Mouse (Mus musculus): ENCODE data around the gene App.

The App gene

GRCm38 (mm10) chr16:84966983-84967382 lies 206.6 kb downstream of the App start:
- peak in 1 of 2 experiments; percentile 40 for DNase-seq

GRCm38 (mm10) chr16:84966096-84966495 lies 207.5 kb downstream of the App start:
- no peak for DNase-seq

- no peak for DNase-seq
Measured at GRCm38 (mm10) chr16:84963960-84964359, 209.6 kb downstream of the App start.

DNA sequence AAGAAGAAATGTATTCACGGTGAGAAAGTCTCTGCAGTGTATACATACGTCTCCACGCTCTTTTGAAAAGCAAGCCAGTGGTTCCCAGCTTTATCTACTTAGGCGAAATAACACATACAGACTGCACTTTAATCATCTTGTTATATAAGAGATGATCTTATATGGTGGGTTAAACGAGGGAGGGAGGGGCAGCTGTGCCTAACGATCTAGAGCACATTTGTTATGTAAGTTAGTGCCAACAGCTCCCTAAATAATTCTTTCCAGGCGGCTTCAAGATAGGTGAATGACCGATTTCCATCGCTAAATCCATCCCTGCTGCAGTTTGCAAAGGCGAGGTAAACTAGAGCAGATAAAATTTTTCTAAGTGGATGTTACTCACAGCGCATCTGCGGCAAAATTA lies 210.0 kb downstream of the App start:
- DNase-seq = no peak

GRCm38 (mm10) chr16:84957253-84957652 lies 216.3 kb downstream of the App start:
- DNase-seq = no peak

DNA sequence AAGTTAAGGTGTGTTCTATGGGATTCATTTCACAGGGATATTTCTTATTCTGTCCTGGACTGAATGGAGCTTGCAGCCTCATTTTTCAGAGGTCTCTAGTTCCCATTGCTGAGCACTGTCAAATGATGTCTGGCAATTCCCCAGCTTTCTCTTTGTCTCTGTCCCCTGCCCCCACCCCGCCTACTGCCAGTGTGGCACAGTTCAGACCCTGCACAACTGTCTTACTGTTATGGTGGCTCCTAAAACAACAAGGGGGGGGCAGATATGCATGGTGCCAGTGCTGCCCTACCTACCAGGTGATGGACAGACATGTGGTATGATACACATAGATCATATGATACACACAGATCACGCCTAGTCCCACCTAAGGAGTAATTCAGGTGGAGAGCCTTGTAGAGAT lies 216.9 kb downstream of the App start:
- no peak for DNase-seq

DNA sequence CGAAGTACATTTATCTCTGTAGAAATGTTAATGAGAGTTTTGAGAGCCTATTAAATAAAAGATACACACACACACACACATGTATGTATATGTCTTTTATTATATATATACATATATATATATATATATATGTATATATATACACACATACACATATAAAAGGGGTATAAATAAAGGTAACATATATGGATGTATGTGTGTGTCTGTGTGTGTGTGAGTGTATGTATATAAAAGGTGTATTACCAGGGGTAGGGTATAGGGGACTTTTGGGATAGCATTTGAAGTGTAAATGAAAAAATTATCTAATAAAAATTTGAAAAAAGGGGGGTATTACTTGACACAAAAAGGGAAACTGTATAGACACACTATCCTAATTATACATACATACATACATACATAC lies 217.7 kb downstream of the App start:
- DNase-seq = no peak

- peak; percentile 87 to 91 for DNase-seq
Measured at GRCm38 (mm10) chr16:84955204-84955839, 218.2 kb downstream of the App start.

DNA sequence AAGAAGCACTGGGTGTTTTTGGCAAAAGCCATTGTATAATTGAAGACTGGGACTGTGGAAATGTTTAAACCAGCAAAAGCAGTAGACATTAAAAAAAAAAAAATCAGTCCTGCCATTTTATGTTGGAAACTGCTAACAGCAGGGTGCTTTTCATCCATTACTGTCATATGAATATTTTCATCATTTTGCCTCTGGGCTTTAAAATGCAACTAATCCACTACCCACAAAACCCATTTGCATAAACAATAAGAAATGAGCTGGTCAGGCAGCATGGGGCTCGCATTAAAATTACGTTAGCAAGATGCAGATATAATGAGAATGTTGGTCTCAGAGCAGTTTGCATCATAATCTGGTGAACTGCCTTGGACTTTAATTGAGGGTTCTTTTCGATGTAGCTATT lies 242.5 kb downstream of the App start:
- DNase-seq = no peak

- DNase-seq = no peak
Measured at GRCm38 (mm10) chr16:84927827-84928226, 245.7 kb downstream of the App start.

DNA sequence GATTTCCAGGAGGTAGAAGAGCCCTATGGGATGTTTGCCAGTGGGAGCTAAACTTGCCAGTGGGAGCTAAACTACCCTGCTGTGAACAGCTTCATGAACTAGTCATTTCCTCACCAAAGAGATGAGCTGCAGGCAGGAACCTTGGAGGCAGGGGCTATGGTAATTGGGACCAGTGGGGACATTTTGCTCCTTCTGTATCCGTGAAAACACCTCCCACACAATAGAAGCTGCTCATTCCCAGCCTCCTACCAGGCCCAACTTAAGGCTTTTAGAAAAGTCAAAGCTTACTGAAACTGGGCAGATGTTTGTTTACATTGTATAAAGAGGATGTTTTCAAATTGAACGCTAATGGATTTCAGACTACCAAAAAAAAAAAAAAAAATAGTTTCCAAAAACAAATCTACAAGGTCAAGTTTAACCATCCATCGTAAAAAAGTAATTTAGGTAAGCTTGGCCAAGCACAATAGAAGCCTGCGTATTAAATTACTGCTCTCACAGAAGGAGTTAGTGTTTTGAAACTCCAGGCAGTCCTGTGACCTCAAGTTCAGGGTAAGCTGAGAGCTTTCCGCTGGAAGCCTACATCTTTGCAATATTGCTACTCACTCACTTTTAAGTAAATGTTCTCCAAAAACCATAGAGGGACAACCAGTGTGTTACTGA lies 253.8 kb downstream of the App start:
- DNase-seq = no peak

DNA sequence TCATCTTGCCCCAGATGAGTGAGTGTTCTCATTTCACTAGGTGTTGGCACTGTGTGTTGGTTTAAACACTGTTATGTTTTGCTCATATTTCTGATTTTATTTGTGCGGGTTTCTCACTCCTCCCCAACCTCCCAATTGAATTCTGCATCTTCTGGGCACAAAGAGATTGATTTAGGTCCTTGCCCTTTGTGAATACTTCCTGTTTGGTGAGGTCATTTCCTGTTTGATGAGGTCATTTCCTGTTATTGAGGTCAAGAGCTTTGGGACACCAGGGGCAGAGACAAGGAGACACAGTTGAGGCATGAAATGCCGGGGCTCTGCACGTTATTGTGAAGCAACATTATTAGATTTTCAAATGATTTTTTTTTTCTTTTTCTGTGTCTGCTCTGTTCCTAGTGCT lies 254.5 kb downstream of the App start:
- DNase-seq = no peak

DNA sequence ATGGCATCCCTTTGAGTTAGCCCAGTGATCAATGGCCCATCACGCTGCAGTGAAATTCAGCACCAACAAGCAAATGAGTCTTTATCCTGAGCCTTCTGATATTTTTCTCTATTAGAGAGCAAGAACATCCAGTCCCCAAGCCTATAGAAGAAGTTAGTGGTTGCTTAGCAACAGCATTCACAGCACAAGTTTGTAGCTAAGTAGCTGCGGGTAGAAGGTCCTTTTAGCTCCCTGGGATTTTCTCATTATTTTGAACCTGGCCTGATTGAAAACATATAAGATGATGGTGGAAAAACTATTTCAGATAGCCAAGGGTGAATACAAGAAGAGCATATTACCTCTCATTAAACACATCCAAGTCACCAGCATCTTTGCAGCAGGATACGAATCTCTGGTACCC lies 256.8 kb downstream of the App start:
- DNase-seq = no peak

GRCm38 (mm10) chr16:84911477-84912165 lies 261.9 kb downstream of the App start:
- no peak for DNase-seq

DNA sequence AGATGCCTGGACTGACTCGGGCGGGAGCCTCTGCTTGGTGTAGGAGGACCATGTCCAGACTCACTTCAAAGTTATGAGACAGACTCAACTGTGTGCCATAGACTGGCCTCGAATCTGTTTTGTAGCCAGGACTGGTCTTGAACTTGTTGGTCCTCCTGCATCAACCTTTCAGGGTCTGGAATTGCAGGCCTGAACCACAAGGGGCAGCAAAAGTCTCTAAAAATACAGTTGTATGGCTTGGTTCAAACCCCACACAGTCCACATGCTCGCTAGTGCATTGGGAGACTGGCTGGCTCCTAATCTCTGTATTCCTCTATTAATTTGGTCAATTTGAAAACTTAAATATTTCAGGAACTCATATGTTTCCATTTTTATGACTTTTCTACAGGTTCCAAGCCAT lies 270.6 kb downstream of the App start:
- no peak for DNase-seq
